ENCODE assay signal across 8 mouse cellular contexts in the genomic region with DNA sequence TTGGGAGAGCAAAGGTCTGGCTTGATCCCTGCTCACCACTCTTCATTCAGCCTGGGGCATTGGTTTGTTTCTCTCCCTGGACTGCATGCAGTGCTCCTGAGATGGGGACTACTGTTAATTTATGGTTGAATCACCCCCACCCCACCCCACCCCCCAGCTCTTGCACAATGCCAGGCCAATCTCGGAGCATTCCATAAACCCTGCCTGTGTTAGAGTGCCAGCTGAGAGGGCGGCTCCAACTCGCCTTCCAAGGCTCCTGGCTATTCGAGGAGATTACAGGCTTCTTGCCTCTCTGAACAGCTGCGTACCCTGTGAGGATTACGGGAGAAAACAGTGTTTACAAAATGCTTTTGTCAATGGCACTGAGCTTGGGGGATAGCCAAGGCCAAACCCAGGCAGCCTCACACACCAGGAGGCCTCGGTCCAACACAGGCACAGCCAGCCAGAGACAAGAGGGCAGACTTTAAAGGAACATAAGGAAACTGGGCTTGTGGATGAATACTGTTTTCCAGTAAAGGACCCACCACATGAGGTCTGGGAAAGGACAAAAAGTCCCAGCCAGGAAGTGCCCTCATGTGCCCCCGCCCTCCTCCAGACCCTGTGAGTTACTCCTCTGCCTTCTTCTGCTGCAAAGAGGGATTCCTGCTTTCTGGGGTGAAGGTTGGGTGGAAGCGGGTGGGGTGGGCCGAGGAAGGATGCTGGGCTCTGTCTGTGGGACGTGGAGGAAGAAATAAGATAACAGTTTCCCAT. TPM values are rescaled to one million over a fixed set of nuclear protein-coding genes. Genes with fewer than 3 reads are reported as not detected.
A peak's percentile ranks its signal among the peaks of the same experiment; 100 is the strongest.
DNase-seq lines count a peak whose midpoint lies in the region; ATAC-seq lines count a peak whose summit lies in the region.

No protein-coding gene starts in this region.

- no peak for ATAC-seq in heart, embryonic 13.5 days (ENCODE audit: extremely low read depth, insufficient number of reproducible peaks, low FRiP score, low TSS enrichment)
- no peak; the same call in 1 of the 2 replicates for ATAC-seq in heart, embryonic 15.5 days (replicated peaks; ENCODE audit: insufficient number of reproducible peaks, insufficient read depth, low FRiP score, low read depth)

- no peak overlapping the region for H3K9ac ChIP-seq in heart, embryonic 13.5 days
- H3K9ac ChIP-seq in heart, embryonic 15.5 days: no peak overlapping the region

- H3K4me3 ChIP-seq in heart, embryonic 13.5 days: no peak overlapping the region
- H3K4me3 ChIP-seq in heart, embryonic 15.5 days: no peak overlapping the region
- H3K4me3 ChIP-seq in midbrain, embryonic 10.5 days: no peak overlapping the region

- no peak overlapping the region for H3K4me2 ChIP-seq in heart, embryonic 13.5 days
- H3K4me2 ChIP-seq in heart, embryonic 15.5 days: no peak overlapping the region

- peaks cover 44% of the 10 kb centered on the region for H3K4me1 ChIP-seq in heart, embryonic 13.5 days
- H3K4me1 ChIP-seq in heart, embryonic 15.5 days (replicated peaks): peaks cover 33% of the 10 kb centered on the region
- peaks cover 41% of the 10 kb centered on the region for H3K4me1 ChIP-seq in midbrain, embryonic 10.5 days

- intact Hi-C loops in gastrocnemius, postnatal 36 days (cut with DNase I): no loop called here

- no peaks in the 10 kb centered on the region for H3K36me3 ChIP-seq in heart, embryonic 13.5 days
- no peaks in the 10 kb centered on the region for H3K36me3 ChIP-seq in heart, embryonic 15.5 days
- H3K36me3 ChIP-seq in midbrain, embryonic 10.5 days: no peaks in the 10 kb centered on the region

- no peak for DNase-seq in heart, postnatal 4 days
- DNase-seq in adrenal gland, postnatal 36 days: peak; percentile 48 to 56
- DNase-seq in midbrain, embryonic 10.5 days (ENCODE audit: low spot score): peak; percentile 33
- no peak for DNase-seq in urinary bladder, postnatal 25 days (ENCODE audit: low spot score)
- DNase-seq in right cerebral cortex, postnatal 36 days (ENCODE audit: low spot score in 2 of 2): no peak
- no peak for DNase-seq in gastrocnemius, postnatal 36 days

- WGBS in heart, embryonic 13.5 days: 34% methylated on average over 11 of the region's 11 CpGs
- 32% methylated on average over 11 of the region's 11 CpGs for WGBS in heart, embryonic 15.5 days
- WGBS in midbrain, embryonic 10.5 days: 17% methylated on average over 11 of the region's 11 CpGs

- H3K27ac ChIP-seq in heart, embryonic 13.5 days (replicated peaks): peak overlapping the region; percentile 37
- peak overlapping the region; percentile 72 for H3K27ac ChIP-seq in heart, embryonic 15.5 days
- H3K27ac ChIP-seq in midbrain, embryonic 10.5 days (replicated peaks): peak overlapping the region; percentile 81

- H3K9me3 ChIP-seq in heart, embryonic 13.5 days: no peaks in the 10 kb centered on the region
- H3K9me3 ChIP-seq in heart, embryonic 15.5 days (replicated peaks): no peaks in the 10 kb centered on the region
- H3K9me3 ChIP-seq in midbrain, embryonic 10.5 days (replicated peaks): no peaks in the 10 kb centered on the region

- H3K27me3 ChIP-seq in heart, embryonic 13.5 days (replicated peaks): peaks cover 6% of the 10 kb centered on the region
- no peaks in the 10 kb centered on the region for H3K27me3 ChIP-seq in heart, embryonic 15.5 days
- H3K27me3 ChIP-seq in midbrain, embryonic 10.5 days (ENCODE audit: low read depth, poor library complexity, severe bottlenecking): peaks cover 10% of the 10 kb centered on the region

RNA-seq across cellular contexts. Expression of gene C1qtnf1, which starts 10.8 kb away (rescaled TPM):
- 5.5 and 7.1 TPM in 2 replicates for polyA plus RNA-seq in heart, embryonic 13.5 days (2015; fragmentation: Nextera tagmentation; extraction: Ambion mirVana)
- 10 to 100 TPM; 21.2 to 25.1 TPM for total RNA-seq in heart, postnatal 4 days (2021)
- total RNA-seq in adrenal gland, postnatal 36 days (2021): 10 to 100 TPM; 21.6 to 22.7 TPM
- polyA plus RNA-seq in heart, embryonic 15.5 days (2015; fragmentation: Nextera tagmentation; extraction: Ambion mirVana): 7.9 and 10.1 TPM in 2 replicates
- polyA plus RNA-seq in midbrain, embryonic 10.5 days (2016; fragmentation: Nextera tagmentation; extraction: Ambion mirVana): 2.0 and 2.9 TPM in 2 replicates
- total RNA-seq in gastrocnemius, postnatal 36 days (2021): 1 to 10 TPM; 9.3 to 9.7 TPM

RNA-seq across cellular contexts. Expression of gene Cant1, which starts 20.0 kb away (rescaled TPM):
- 18.9 and 19.1 TPM in 2 replicates for polyA plus RNA-seq in heart, embryonic 13.5 days (2015; fragmentation: Nextera tagmentation; extraction: Ambion mirVana)
- 10 to 100 TPM; 19.6 to 20.2 TPM for total RNA-seq in heart, postnatal 4 days (2021)
- 10 to 100 TPM; 34.9 to 38.0 TPM for total RNA-seq in adrenal gland, postnatal 36 days (2021)
- 17.2 and 24.3 TPM in 2 replicates for polyA plus RNA-seq in heart, embryonic 15.5 days (2015; fragmentation: Nextera tagmentation; extraction: Ambion mirVana)
- polyA plus RNA-seq in midbrain, embryonic 10.5 days (2016; fragmentation: Nextera tagmentation; extraction: Ambion mirVana): 22.8 and 23.3 TPM in 2 replicates
- total RNA-seq in gastrocnemius, postnatal 36 days (2021): 1 to 10 TPM; 9.4 to 9.7 TPM

RNA-seq across cellular contexts. Expression of gene Lgals3bp, which starts 36.9 kb away (rescaled TPM):
- polyA plus RNA-seq in heart, embryonic 13.5 days (2015; fragmentation: Nextera tagmentation; extraction: Ambion mirVana): 7.3 and 8.8 TPM in 2 replicates
- 10 to 100 TPM; 20.2 to 24.4 TPM for total RNA-seq in heart, postnatal 4 days (2021)
- 100 to 1,000 TPM; 122 to 138 TPM for total RNA-seq in adrenal gland, postnatal 36 days (2021)
- 9.6 and 20.7 TPM in 2 replicates for polyA plus RNA-seq in heart, embryonic 15.5 days (2015; fragmentation: Nextera tagmentation; extraction: Ambion mirVana)
- polyA plus RNA-seq in midbrain, embryonic 10.5 days (2016; fragmentation: Nextera tagmentation; extraction: Ambion mirVana): 0.68 and 1.7 TPM in 2 replicates
- 10 to 100 TPM; 13.0 to 19.2 TPM for total RNA-seq in gastrocnemius, postnatal 36 days (2021)

RNA-seq across cellular contexts. Expression of gene Engase, which starts 37.8 kb away (rescaled TPM):
- 4.4 and 5.0 TPM in 2 replicates for polyA plus RNA-seq in heart, embryonic 13.5 days (2015; fragmentation: Nextera tagmentation; extraction: Ambion mirVana)
- 1 to 10 TPM; 4.0 to 5.8 TPM for total RNA-seq in heart, postnatal 4 days (2021)
- 10 to 100 TPM; 10.3 to 20.7 TPM for total RNA-seq in adrenal gland, postnatal 36 days (2021)
- 4.1 and 5.0 TPM in 2 replicates for polyA plus RNA-seq in heart, embryonic 15.5 days (2015; fragmentation: Nextera tagmentation; extraction: Ambion mirVana)
- polyA plus RNA-seq in midbrain, embryonic 10.5 days (2016; fragmentation: Nextera tagmentation; extraction: Ambion mirVana): 7.3 and 8.6 TPM in 2 replicates
- 1 to 10 TPM; 4.6 to 4.7 TPM for total RNA-seq in gastrocnemius, postnatal 36 days (2021)

Comparison
In these comparisons a context has a peak if more than half of its experiments do, and no peak if none do; other contexts are left out.
1. DNase-seq: peak in adrenal gland, postnatal 36 days (2 of 2) and midbrain, embryonic 10.5 days (single experiment); none in heart, postnatal 4 days (single experiment), urinary bladder, postnatal 25 days (single experiment), right cerebral cortex, postnatal 36 days (0 of 2) and gastrocnemius, postnatal 36 days (0 of 2).
2. RNA of gene Lgals3bp, which starts 36.9 kb away (total RNA-seq): 122 to 138 TPM in adrenal gland, postnatal 36 days; 20.2 to 24.4 TPM in heart, postnatal 4 days and 13.0 to 19.2 TPM in gastrocnemius, postnatal 36 days; every median in the first group is over 4 times any median in the second.
3. Peak in every context shown above with its lines, with median percentiles within 50 percentile points of each other: H3K27ac ChIP-seq.